Mouse (Mus musculus): Measurements from ENCODE around the gene Hnrnpc. TPM values are rescaled to one million over a fixed set of nuclear protein-coding genes. Genes with fewer than 3 reads are reported as not detected.

The Hnrnpc gene
- total and polyA plus RNA-seq, 3 experiments: 274 to 813 (median 370) TPM

DNA sequence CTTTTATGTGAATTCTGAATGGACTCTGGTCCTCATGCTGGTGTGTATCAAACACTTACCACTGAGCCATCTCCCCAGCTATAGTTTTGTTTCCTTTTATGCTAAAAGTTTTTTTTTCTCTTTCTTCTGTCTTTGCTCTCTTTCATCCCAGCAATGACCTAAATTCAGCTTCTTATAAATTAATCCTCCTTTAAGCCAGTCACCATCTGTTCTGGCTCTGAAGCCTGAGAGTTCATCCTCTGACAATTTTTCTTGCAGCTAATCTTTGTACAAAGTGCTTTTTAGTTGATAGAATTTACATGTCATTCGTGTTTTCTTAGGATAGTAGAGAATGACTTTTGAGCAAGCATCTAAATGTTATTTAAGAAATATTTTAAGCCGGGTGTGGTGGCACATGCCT lies 4.2 kb upstream of the Hnrnpc start:
- Histone ChIP-seq H3K36me3 (replicated peaks in 1 of 2; ENCODE audit: control insufficient read depth in 1 of 2, insufficient read depth in 1 of 2, low read length in 1 of 2) (no peaks in the 10 kb centered on the region), H3K9ac (ENCODE audit: insufficient read depth, low read depth) (no peak overlapping the region), H3K27me3 (replicated peaks) (no peaks in the 10 kb centered on the region), H3K4me2 (ENCODE audit: insufficient read depth, low read depth, poor library complexity, severe bottlenecking) (no peak overlapping the region), H3K79me2 (replicated peaks; ENCODE audit: control insufficient read depth, extremely low read depth, insufficient read depth, poor library complexity, severe bottlenecking) (peaks cover 8% of the 10 kb centered on the region), H3K4me3 (replicated peaks in 1 of 3; ENCODE audit: low read depth in 2 of 3, low read length in 2 of 3, poor library complexity in 1 of 3) (no peak overlapping the region), H3K27ac (ENCODE audit: insufficient read depth, low read depth) (no peak overlapping the region), H3K9me3 (replicated peaks; ENCODE audit: low read length) (no peaks in the 10 kb centered on the region), H3K4me1 (ENCODE audit: control insufficient read depth in 1 of 2, insufficient read depth in 2 of 2) (peaks cover 0 to 6% of the 10 kb centered on the region in 2 experiments; a peak in 2 of 4 replicates)
- DNase-seq (ENCODE audit: extremely low read depth): no peak
- no peak for TF ChIP-seq MAFK (IDR thresholded peaks at IDR 0.05; ENCODE audit: insufficient replicate concordance, low read length)
- TF ChIP-seq KAT2A (IDR thresholded peaks at IDR 0.05; ENCODE audit: insufficient replicate concordance, low read length): no peak
- no peak for TF ChIP-seq NRF1 (IDR thresholded peaks at IDR 0.05; ENCODE audit: low read depth, low read length)
- no peak for TF ChIP-seq MYC (IDR thresholded peaks at IDR 0.05; ENCODE audit: low read depth, low read length)
- in situ Hi-C loops (cut with MboI; ENCODE audit: low pct_ligation_motif_present, low pct_unique_long_range_greater_than_20kb, low sequenced_read_pairs) (no loop called here), dilution Hi-C loops (cut with MboI; ENCODE audit: extremely low pct_ligation_motif_present, extremely low pct_unique_long_range_greater_than_20kb, low sequenced_read_pairs) (no loop called here)

- in situ Hi-C loops (cut with MboI; ENCODE audit: low pct_ligation_motif_present, low pct_unique_long_range_greater_than_20kb, low sequenced_read_pairs): no loop called here
- Histone ChIP-seq H3K36me3 (replicated peaks in 1 of 2; ENCODE audit: control insufficient read depth in 1 of 2, insufficient read depth in 1 of 2, low read length in 1 of 2) (peaks cover 0 to 6% of the 10 kb centered on the region in 2 experiments), H3K4me3 (replicated peaks in 1 of 3; ENCODE audit: low read depth in 2 of 3, low read length in 2 of 3, poor library complexity in 1 of 3) (no peak overlapping the region), H3K27ac (ENCODE audit: insufficient read depth, low read depth) (no peak overlapping the region), H3K27me3 (replicated peaks) (no peaks in the 10 kb centered on the region), H3K4me1 (ENCODE audit: control insufficient read depth in 1 of 2, insufficient read depth in 2 of 2) (peaks cover 0 to 8% of the 10 kb centered on the region in 2 experiments; a peak in 2 of 4 replicates), H3K79me2 (replicated peaks; ENCODE audit: control insufficient read depth, extremely low read depth, insufficient read depth, poor library complexity, severe bottlenecking) (peaks cover 21% of the 10 kb centered on the region), H3K9me3 (replicated peaks; ENCODE audit: low read length) (no peaks in the 10 kb centered on the region), H3K9ac (ENCODE audit: insufficient read depth, low read depth) (no peak overlapping the region), H3K4me2 (ENCODE audit: insufficient read depth, low read depth, poor library complexity, severe bottlenecking) (no peak overlapping the region)
- dilution Hi-C loops (cut with MboI; ENCODE audit: extremely low pct_ligation_motif_present, extremely low pct_unique_long_range_greater_than_20kb, low sequenced_read_pairs): no loop called here
- no peak for DNase-seq (ENCODE audit: extremely low read depth)
- TF ChIP-seq ZC3H11A (IDR thresholded peaks at IDR 0.05; ENCODE audit: low read depth, low read length): no peak
- TF ChIP-seq KAT2A (IDR thresholded peaks at IDR 0.05; ENCODE audit: insufficient replicate concordance, low read length): no peak
- TF ChIP-seq CHD2 (IDR thresholded peaks at IDR 0.05; ENCODE audit: low read length): no peak
- no peak for TF ChIP-seq POLR2A (IDR thresholded peaks at IDR 0.05; ENCODE audit: low read depth, low read length)
- TF ChIP-seq JUN (IDR thresholded peaks at IDR 0.05; ENCODE audit: insufficient read depth, low read depth, low read length): no peak
- no peak for TF ChIP-seq EP300 (IDR thresholded peaks at IDR 0.05; ENCODE audit: low read length)
- no peak for TF ChIP-seq CHD1 (IDR thresholded peaks at IDR 0.05; ENCODE audit: low read depth, low read length)
- no peak for TF ChIP-seq NRF1 (IDR thresholded peaks at IDR 0.05; ENCODE audit: low read depth, low read length)
- TF ChIP-seq SIN3A (IDR thresholded peaks at IDR 0.05; ENCODE audit: low read length): no peak
- no peak for TF ChIP-seq MAZ (IDR thresholded peaks at IDR 0.05; ENCODE audit: low read depth, low read length)
- no peak for TF ChIP-seq MAX (IDR thresholded peaks at IDR 0.05; ENCODE audit: low read length)
- no peak for TF ChIP-seq CTCF (conservative IDR thresholded peaks at IDR 0.05 in 1 of 2, IDR thresholded peaks at IDR 0.05 in 1 of 2; ENCODE audit: low read depth in 2 of 2, low read length in 2 of 2)
- TF ChIP-seq TCF12 (IDR thresholded peaks at IDR 0.05; ENCODE audit: low read depth, low read length): no peak
- TF ChIP-seq NELFE (IDR thresholded peaks at IDR 0.05; ENCODE audit: low read depth, low read length): no peak
- TF ChIP-seq ETS1 (conservative IDR thresholded peaks at IDR 0.05; ENCODE audit: low read depth, low read length): no peak
- TF ChIP-seq HCFC1 (IDR thresholded peaks at IDR 0.05; ENCODE audit: low read depth, low read length): no peak
These were observed 2.9 kb upstream of the Hnrnpc start for GRCm38 (mm10) chr14:52106741-52107140.

Measured in CH12.LX (cell line).